Mouse (Mus musculus) large intestine, adult 2 months (tissue): ENCODE measurements around the gene Slc25a34. TPM values are rescaled to one million over a fixed set of nuclear protein-coding genes. Genes with fewer than 3 reads are reported as not detected.

ENCODE experiments used
- DNase-seq: peaks from one replicate; pipeline ENCODE4 v3.0.0-alpha.2; 2012; ENCODE audit warnings: low read depth, low spot score
- WGBS: fragments of 180-500 bp; shearing (Covaris S2); methylation state at CpG from one replicate; pipeline ENCODE4 v1.1.7; 2018; 5-methylcytosine and 5-hydroxymethylcytosine counted together
- polyA plus RNA-seq: library from polyadenylated mRNA; depleted of rRNA; stranded (reverse); fragments of >200 nt; gene quantifications from 2 replicates; pipeline ENCODE4 v1.2.3, GENCODE M21; 2012

The Slc25a34 gene
- polyA plus RNA-seq, 1 experiment = 7.4 TPM

GRCm38 (mm10) chr4:141647187-141647586 is 23.6 kb upstream of the Slc25a34 start:
- DNase-seq = no peak
- 65% methylated on average over 3 of the region's 3 CpGs for WGBS

DNA sequence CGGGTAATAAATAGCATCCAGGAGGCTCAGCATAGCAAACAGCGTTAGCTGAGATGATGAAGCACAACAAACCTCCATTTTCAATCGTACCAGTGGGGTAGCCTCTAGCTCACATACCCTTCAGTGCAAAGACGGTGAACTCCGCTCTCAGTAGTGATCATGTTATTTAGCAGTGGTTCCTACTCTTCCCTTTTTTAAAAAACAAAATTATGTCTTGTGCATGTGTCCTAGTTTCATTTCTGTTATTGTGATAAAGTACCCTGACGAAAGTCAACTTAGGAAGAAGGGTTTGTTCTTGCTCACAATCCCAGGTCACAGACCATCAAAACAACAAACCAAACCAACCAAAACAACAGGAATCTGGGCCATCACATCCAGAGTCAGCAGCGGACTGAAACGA is 22.4 kb upstream of the Slc25a34 start:
- no peak for DNase-seq
- WGBS = 93% methylated on average over 8 of the region's 8 CpGs

DNA sequence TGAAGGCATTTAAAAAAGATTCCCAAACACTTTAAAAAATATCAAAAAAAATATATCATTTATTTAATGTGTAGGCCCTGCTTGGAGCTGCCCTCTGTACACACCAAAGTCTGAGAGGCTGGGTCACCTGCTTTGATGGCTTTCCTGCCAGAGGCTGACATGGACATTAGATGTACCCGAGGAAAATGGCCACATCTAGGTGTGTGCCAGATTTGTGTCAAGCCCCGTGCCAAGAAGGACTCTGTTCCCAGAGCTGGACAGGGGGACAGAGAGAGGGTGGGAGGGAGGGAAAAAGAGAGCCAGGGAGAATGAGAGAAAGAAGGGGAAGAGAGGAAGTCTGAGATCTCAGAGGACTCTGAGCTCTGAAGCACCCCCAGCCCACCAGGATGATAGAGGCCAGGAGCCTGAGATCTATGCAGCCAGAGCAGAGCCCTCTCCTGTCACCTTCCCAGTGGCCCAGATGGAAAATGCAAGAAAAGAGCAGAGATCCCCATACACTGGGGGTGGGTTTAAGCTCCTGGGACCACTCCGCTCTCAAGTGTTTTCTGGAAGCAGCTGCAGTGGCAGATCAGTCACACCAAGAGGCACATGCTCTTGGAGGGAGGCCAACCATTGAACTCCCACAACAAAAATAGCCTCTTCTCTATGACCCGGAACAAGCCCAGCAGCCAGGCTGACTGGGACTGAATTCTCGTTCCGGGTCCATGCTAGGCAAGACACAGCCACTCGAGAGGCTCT is 19.7 kb upstream of the Slc25a34 start:
- 38% methylated on average over 7 of the region's 7 CpGs for WGBS

DNA sequence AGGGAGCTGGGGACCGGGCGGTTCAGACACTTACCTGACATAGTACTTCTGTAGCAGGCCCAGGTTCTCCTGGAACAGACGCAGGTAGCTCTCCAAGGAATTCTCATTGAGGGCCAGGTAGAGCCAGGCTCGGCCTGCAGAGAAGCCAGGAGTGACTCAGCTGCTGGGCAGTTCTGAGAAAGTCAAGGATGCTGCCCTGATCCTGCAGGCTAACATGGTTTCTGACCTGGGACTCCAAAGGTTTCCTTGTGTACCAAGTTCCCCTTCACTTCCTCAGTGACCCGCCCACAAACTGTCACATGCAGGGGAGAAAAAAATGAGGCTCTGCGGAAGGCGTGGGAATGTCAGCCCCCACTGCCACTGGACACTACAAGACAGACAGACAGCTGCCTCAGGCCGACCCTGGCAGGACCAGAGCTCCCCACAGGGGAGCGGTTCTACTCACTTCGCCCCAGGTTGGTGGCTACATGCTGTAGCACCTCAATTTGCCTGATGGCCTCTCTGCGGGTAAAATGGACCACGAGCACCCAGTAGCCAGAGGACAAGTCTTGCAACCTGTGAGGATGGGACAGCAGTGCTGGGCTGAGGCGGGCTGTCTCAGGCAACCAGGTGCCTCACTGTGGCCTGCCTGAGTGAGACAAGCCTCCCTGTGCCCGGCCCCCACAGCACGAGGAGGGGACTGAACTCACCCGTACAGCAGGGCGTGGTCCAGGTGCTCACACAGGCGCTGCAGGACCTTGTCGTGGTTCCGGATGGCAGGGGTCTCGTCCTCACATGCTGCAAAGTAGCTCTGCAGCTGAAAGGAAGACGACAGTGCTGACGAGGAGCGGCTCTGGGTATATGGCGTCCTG is 18.6 kb upstream of the Slc25a34 start:
- DNase-seq = no peak
- WGBS = 82% methylated on average over 25 of the region's 25 CpGs

More for the DNA sequence above, 19.7 kb upstream of the Slc25a34 start:
- DNase-seq = no peak

GRCm38 (mm10) chr4:141641353-141641771 is 17.7 kb upstream of the Slc25a34 start:
- WGBS = 84% methylated on average over 7 of the region's 7 CpGs
- no peak for DNase-seq

GRCm38 (mm10) chr4:141639474-141639873 is 15.9 kb upstream of the Slc25a34 start:
- DNase-seq = no peak
- WGBS = 75% methylated on average over 11 of the region's 11 CpGs

DNA sequence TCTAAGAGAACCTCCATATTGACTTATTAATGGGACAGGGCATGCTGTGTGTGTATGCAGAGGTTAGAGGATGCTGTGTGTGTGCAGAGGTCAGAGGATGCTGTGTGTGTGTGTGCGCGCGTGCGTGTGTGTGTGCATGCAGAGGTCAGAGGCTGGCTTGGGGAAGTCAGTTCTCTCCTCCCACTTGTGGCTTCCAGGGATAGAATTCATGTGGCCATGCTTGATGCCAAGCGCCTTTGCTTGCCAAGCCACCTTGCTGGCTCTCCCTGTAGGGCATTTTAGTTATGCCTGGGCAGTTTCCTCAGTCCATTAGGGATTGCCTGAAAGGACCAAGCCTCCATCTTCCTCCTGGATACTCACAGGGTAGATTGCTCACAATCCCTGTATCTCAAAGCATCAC is 13.1 kb upstream of the Slc25a34 start:
- DNase-seq = no peak
- WGBS = 97% methylated on average over 5 of the region's 5 CpGs

GRCm38 (mm10) chr4:141635991-141636390 is 12.4 kb upstream of the Slc25a34 start:
- WGBS = 82% methylated on average over 9 of the region's 9 CpGs
- DNase-seq = no peak

DNA sequence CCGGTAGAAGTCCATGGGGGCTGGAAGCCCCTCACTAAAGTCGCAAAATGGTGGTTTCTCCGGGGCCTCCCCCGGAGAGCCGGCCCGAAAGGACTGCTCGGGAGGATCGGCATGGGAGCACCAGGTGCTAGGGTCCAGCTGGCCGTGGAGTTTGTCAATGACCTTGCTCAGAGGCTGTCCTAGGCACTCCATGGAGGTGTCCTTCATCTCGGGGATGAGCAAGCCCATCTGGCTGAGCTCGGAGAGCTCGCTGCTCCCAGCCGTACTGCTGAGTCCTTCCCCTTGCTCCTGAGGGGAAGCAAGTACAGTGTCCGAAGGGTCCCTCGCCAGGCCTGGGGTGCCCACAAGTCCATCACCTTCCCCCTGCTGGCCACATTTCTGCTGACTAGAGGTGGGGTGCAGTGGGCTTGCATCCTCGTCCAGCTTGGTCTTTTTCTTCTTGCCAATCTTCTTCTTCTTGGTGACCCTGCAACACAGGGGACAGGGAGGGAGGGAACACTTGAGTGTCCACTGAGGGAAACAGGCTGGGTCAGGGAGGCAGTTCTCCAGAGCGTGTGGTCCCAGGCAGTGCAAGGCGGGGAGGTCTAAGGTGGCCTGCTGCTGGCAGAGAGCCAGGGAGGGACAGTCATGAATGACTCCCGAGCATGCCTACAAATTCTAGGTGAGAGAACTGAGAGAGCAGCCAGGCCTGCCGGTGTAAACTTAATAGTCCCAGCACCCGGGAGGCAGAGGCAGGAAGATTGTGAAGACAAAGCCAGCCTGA is 8.7 kb upstream of the Slc25a34 start:
- WGBS = 89% methylated on average over 21 of the region's 21 CpGs
- no peak for DNase-seq

DNA sequence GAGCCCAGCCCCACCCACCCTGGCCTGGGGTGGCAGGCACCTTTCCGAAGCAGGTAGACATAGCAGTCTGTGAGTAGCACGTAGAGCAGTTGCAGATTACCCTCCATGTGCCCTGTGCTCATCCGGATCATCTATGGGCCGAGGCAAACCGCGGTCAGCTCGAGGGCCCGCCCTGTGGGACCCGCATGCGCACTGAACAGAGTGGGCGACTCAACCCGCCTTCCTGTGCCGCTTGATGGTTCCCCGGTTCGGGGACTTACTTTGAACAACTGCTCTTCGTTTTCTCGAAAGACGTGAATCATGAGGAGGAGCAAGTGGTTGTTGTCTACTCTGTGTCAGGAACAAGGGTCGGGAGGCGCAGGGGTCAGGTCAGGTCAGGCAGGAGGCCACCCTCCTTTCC is 7.6 kb upstream of the Slc25a34 start:
- no peak for DNase-seq
- 94% methylated on average over 20 of the region's 20 CpGs for WGBS

- 90% methylated on average over 11 of the region's 11 CpGs for WGBS
- no peak for DNase-seq
Observed at GRCm38 (mm10) chr4:141630021-141630420, 6.4 kb upstream of the Slc25a34 start.

DNA sequence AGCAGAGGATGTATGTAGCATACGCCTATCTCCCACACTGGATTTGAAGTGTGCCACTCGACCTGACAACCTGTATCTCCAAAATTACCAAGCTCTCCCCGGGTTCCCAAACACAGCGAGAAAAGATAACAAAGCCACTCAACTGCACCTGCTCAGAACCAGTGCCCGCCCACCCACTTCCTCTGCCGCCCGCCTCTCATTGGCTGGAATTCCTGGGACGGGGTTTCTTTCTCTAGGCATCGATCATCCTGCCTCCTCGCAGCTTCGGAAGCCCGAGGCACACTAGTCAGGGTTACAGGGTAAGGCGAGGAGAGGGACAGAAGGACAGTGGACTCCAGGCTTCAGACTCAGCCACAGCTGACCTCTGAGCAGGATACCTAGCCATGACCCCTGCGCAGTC is 5.0 kb upstream of the Slc25a34 start:
- no peak for DNase-seq
- WGBS = 86% methylated on average over 14 of the region's 14 CpGs

DNA sequence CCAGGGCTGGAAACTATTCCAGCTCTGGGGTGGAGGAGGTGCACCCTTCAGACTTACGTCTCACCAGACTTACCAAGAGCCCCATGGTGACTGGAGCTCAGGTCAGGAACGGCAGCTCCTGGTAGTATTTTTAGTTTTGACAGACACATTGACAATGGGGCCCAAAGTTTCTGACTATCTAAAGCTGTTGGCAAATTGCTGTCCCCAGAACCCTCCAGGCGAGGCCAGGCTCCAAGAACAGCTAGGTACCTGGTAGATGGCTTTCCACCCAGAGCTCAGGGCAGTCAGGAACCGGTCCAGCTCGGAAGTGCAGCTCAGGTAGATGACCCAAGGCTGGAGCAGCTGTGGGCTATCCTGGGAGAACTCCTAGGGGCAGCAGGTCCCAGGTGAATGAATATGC is 3.9 kb upstream of the Slc25a34 start:
- 93% methylated on average over 5 of the region's 5 CpGs for WGBS
- no peak for DNase-seq

GRCm38 (mm10) chr4:141625774-141626550 is 2.3 kb upstream of the Slc25a34 start:
- DNase-seq = no peak
- WGBS = 91% methylated on average over 16 of the region's 16 CpGs

DNA sequence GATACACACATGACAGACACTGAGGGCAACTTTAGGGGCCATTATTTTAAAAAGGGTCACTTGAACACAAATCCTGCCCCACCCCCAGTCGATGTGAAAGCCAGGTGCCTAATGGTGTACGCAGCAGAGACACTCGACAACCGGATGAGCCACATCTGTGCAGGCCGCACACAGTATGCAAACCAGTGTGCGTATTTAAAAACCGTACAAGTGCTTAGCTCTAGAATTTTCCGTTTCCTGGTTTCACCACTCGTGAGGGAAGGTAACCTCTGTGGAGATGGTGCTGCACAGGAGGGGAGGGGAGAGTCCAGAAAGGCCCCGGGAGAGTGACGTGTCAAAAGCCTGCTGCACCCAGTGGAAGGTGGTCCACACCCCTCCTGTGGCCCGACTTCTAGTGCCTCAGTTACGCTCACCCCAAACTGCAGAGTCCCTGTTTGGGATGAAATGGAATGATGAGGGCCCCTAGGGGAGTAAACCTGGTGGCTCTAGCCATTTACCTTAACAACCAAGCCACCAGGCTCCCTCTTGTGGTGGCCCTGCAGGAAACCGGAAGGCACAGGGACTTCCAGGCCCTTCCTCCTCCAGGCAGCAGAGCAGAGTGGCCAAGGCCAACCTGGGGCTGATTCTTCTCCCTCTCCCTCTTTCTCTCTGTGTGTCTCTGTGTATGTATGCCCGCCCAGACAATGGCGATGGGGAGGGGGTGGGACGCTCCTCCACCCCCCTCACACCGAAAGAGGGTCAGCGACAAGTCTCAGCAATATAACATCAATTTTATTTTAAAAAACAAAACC is 1.6 kb upstream of the Slc25a34 start:
- WGBS = 76% methylated on average over 19 of the region's 19 CpGs

DNA sequence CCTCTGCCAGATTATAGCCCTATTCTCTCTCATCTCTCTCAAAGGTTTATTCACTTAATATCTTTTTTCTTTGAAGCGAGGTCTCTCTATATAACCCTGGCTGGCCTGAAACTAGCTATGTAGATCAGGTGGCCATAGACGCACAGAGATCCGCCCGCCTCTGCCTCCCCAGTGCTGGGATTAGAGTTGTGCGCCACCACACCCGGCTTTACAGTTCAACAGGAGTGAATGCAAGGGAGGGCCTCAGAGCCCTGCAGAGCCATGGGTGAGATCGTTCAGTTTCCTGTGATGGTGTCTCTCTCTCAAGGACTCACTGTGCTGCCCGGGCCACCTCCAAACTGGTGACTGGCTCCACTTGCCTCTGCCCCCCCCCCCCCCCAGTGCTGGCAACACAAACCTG is 513 bp upstream of the Slc25a34 start:
- DNase-seq = no peak
- 79% methylated on average over 8 of the region's 8 CpGs for WGBS

More for the DNA sequence above, 1.6 kb upstream of the Slc25a34 start:
- DNase-seq = no peak

DNA sequence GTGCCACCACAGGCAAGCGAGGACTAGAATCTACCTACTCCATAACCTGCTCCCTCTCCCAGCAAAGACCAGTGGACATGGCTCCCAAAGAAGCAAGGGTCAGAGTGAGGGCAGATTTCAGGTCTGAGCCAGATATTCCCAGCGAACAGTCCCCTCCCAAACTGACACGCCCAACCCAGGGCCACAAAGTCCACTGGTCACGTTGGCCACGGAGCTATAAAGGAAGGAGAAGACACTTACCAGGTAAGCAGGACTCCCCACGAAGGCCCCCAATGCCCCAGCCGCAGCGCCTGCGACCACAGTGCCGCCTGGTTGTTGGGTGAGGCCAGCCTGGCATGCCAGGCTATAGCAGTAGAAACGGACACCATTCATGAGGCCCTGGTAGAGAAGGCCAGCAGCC is 584 bp downstream of the Slc25a34 start:
- DNase-seq = no peak
- 36% methylated on average over 11 of the region's 11 CpGs for WGBS

- no peak for DNase-seq
- WGBS = 55% methylated on average over 5 of the region's 5 CpGs
Observed at GRCm38 (mm10) chr4:141622580-141622979, 1.0 kb downstream of the Slc25a34 start.

GRCm38 (mm10) chr4:141622091-141622490 is 1.5 kb downstream of the Slc25a34 start:
- DNase-seq = no peak
- WGBS = 73% methylated on average over 8 of the region's 8 CpGs
